Mouse (Mus musculus): ENCODE data around the gene Akt3.

Gene Akt3

GRCm38 (mm10) chr1:176980801-176981400, 277.1 kb downstream of the Akt3 start:
- DNase-seq = no peak

GRCm38 (mm10) chr1:176980140-176980539, 277.9 kb downstream of the Akt3 start:
- DNase-seq = no peak

GRCm38 (mm10) chr1:176979235-176979634, 278.8 kb downstream of the Akt3 start:
- DNase-seq = no peak

GRCm38 (mm10) chr1:176973356-176974088, 284.5 kb downstream of the Akt3 start:
- peak in 1 of 2 experiments; percentile 50 for DNase-seq

GRCm38 (mm10) chr1:176971479-176971797, 286.6 kb downstream of the Akt3 start:
- DNase-seq = no peak

- DNase-seq = no peak
Observed at GRCm38 (mm10) chr1:176970635-176971478, 287.1 kb downstream of the Akt3 start.
